Mouse (Mus musculus) kidney, adult 9 months (tissue): ENCODE measurements around the gene Arhgap15.

Source experiments
- DNase-seq: peaks from one replicate; pipeline ENCODE4 v3.0.0; 2022

Gene Arhgap15

DNA sequence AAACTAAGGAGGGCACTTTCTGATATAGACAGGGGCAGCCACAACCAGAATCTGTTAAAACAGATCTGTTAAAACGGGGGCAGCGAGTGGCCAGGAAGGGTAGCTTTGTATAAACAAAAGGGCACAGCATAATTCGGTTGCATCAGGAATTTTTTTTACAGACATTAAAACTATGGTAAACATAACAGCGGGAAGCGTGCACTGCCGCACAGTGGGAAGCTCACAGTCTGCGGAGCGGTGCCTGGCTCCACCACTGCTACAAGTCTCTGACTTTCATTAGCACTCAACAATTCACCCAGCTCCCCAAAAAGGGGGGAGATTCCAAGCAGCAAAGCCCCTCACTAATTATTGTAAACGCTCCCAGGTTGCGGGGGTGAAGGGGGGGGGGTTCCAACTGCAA is 562.6 kb downstream of the Arhgap15 start:
- DNase-seq, result no peak

DNA sequence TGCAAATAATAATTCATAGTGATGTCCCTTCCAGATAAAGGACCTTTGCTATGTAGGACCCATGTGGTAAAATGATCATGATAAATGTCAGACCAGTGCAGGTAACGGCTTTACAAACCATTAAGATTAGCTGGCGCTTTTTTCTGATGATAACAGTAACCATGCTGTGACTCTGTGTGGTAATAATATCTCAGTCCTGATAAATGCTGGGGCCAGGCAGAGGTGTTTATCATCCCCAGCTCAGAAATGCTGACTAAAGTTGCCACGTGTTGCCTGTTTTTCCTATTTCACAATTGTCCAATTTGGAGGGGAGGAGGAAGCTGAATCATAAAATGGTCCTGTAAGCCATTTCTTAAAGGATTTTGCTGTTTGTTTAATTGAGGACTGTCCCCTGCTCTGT is 564.9 kb downstream of the Arhgap15 start:
- no peak for DNase-seq

DNA sequence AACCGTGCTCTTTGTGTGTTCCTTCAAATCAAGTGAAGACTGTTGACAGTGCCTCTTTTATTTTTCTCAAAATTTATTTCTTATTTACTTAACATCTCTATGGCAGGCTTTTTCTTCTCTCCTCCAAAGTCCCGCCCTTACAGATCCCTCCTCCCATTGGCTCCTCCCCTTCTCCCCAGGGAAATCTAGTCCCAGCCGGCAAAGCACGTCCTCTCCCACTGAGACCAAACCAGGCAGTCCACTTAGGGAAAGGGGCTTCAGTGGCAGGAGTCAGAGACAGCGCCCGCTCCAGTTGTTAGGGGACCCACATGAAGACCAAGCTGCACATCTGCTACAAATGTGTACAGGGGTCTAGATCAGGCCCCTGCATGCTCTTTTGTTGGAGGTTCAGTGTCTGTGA is 569.8 kb downstream of the Arhgap15 start:
- peak; percentile 44 for DNase-seq

GRCm38 (mm10) chr2:44319479-44319878 is 570.9 kb downstream of the Arhgap15 start:
- DNase-seq, result peak; percentile 23

DNA sequence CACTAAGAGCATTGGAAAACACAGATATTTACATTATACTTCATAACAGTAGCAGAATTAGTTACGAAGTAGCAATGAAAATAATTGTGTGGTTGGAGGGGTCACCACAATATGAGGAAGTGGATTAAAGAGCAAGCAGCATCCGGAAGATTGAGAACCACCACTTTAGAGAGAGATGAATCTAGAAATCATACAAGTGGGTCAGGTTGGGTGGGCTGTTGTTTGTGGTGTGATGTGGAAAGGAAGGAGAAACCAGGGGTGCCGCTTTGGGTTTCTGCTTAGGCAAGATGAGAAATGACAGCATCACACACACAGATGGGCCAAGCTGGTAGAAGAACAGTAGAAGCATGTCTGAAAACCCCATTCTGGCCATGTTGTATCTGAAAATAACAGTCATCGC is 575.2 kb downstream of the Arhgap15 start:
- no peak for DNase-seq

GRCm38 (mm10) chr2:44333295-44333694 is 584.7 kb downstream of the Arhgap15 start:
- peak; percentile 11 for DNase-seq

DNA sequence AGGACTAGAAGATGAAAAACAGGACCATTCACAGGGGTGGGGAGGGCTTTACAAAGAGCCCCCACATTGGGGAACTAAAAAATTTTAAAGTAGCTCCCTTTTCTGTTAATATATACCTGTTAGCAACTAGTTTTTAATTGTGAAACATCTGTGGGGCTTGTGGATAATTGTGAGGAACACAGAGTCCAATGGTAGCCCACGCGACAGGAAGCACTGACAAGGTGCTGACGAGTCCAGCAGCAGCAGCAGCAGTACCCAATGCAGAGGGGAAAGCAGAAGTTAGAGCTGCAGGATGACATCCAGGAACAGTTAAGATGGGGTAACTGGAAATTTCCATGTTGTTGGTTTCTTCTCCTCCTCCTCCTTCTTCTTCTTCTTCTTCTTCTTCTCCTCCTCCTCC is 585.4 kb downstream of the Arhgap15 start:
- no peak for DNase-seq

DNA sequence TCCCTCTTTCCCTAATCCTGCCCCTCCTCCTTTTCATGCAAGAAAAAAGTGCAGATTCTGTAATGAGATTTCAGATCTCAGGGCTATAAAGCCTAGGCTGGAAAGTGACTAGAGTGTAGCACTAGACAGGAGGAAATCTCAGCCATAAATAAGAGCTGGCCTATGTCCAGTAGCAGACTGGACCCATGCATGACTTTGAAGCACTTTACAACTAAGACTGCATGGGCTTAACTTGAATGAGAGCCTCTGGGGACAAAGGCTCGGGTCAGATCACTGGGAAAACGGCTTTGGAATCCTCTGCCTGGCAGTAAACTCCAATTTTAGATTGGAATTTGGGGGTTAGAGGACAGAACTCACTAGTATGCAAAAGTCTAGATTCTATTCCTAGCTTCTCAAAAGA is 585.9 kb downstream of the Arhgap15 start:
- peak; percentile 62 for DNase-seq

- peak; percentile 22 for DNase-seq
Measured at GRCm38 (mm10) chr2:44336720-44337354, 588.2 kb downstream of the Arhgap15 start.

GRCm38 (mm10) chr2:44338467-44338866 is 589.8 kb downstream of the Arhgap15 start:
- no peak for DNase-seq

DNA sequence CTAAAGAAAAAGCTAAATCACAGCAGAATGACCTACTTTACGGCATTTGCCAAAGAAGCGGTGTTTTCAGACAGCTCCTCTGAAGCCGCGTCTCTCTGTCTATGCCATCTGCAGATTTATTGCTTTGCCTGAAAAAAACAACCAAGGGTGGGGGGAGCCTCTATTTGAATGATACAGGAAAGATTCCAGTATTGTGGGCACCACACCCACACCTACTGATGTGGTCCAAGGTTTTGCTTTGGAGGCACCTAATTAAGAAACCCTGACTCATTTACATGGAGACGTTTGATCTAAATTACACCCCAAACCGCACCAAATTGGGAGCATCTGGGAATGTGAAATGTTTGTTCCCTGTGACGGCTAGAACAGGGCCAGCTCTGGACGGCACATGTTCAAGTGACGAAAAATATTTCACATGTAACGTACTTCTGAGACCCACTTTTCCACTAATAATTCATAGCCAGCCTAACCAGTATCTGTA is 592.5 kb downstream of the Arhgap15 start:
- DNase-seq, result no peak

DNA sequence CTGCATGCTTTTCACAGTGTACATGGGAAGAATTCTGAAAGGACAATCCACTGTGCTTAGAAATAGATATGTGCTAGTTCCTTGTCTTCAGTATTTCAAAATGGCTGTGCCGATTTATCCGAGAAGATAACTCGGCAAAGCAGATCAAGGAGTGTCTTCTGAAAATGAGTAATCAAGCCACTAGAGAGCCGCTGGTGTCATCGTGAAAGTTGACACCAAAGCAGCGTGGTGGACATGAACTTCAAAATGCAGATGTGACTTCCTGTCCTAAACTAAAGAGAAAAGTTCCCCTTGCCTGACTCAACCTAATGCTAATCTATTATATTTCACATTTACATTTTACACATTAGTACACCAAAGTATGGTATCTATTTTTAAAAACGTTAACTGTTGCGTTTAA is 596.2 kb downstream of the Arhgap15 start:
- no peak for DNase-seq

DNA sequence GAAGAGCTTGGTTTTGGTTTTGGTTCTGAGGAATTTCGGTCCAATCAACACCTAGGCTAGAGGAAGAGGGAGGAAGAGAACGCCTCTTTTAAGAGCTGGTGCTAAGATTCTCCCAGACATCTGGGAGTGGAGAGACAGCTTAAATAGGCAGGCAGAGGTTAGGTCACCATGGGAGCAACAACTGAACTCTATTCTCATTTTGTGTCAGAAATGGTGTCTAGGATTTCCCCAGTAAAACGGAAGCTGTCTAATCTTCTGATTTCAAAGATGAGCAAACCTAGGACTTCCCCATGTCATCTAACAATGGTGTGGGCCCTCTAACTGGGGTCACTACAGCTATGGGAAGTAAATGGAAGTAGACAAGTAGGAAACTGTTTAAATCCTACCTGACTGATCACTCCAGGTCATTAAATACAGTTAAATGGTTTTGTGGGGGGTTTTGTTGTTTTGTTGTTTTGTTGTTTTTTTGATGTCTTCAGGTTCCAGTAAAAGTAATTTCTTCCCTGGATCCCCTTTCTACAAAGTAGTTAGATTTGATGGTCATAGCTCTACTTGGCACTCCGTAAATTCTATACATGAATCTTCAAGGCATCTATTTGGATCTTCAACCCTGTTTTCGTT is 596.8 kb downstream of the Arhgap15 start:
- no peak for DNase-seq

- no peak for DNase-seq
Measured at GRCm38 (mm10) chr2:44346184-44346583, 597.6 kb downstream of the Arhgap15 start.

DNA sequence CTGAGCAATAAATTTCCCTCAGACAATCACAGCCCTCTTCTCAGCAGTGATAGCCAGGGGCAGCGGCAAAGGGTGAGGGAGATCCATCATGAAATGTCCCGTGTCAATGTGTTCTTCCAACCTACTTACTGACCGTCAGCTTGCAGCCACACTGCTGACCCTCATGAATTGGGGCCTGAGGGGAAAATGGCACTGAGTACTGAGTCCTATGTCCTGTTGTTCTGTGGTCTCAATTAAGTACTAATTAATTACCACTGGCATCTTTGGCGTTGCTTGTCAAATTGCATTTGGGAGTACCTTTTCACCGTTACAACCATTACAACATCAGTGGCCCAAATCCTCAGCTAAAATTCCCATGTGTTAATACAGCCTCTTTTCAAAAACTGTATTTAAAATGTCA is 599.2 kb downstream of the Arhgap15 start:
- DNase-seq, result no peak

DNA sequence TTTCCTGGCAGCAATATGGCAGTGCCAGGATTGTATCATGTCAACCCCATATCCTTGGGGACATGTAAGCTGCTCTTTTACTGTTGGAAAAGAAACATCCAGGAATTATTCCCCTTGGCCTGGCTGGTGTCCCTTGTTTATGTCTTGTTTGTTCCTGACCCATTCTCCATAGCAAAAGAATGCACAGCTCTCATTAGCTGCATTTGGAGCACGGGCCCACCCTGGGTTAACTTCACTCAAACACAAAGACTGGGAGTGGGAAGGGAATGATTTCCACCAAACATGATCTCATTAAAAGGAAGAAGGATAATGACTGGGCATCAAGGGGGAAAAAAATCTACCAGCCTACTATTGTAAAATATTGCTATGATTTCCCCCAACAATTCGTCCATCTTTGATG is 600.5 kb downstream of the Arhgap15 start:
- no peak for DNase-seq

GRCm38 (mm10) chr2:44352885-44353284 is 604.3 kb downstream of the Arhgap15 start:
- DNase-seq, result no peak

GRCm38 (mm10) chr2:44353594-44353993 is 605.0 kb downstream of the Arhgap15 start:
- no peak for DNase-seq

DNA sequence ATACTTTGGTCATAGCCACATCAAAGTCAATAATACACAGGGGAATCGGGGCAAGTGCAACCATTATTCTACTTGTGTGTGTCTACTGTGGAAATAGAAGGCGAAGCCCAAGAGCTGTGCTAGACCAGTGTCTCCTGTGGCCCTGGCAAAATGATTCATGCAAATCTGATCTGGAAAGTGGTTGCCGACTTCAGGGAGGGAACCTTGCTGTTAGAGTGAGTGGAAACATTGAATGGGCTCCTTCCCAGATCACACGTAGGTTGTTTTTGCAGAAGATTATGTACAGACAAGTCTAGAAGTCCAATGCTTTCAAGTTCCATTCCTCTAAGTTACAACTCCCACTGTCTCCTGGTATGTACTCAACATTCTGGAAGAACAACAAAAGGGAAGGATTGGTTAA is 606.2 kb downstream of the Arhgap15 start:
- no peak for DNase-seq

DNA sequence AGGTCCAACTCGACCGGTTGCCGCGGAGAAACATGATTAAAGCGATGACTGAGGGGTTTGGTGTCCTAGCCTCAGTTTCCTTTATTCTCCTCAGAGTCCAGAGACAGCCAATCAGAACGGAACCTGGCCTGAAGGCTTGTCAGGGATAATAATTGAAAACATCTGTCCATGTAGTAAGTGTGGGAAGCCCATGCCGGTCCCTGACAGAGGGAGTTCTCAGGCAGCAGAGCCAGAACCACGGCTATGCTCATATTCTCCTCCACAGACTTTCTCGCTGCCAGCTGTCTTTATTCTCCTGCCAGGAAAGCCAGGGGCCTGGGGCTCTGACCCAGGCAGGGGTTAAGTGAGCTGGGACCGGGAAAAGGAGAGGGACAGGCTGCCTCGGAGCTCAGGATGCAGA is 606.7 kb downstream of the Arhgap15 start:
- DNase-seq, result no peak

GRCm38 (mm10) chr2:44356248-44356886 is 607.7 kb downstream of the Arhgap15 start:
- no peak for DNase-seq

GRCm38 (mm10) chr2:44356887-44357251 is 608.2 kb downstream of the Arhgap15 start:
- no peak for DNase-seq

- DNase-seq, result no peak
Measured at GRCm38 (mm10) chr2:44380225-44380624, 631.6 kb downstream of the Arhgap15 start.

- no peak for DNase-seq
Measured at GRCm38 (mm10) chr2:44384541-44384940, 635.9 kb downstream of the Arhgap15 start.
